32 mouse cellular contexts compared by ENCODE assay signal in genomic region chr19:20953874-20954273, GRCm38 (mm10). TPM values are rescaled to one million over a fixed set of nuclear protein-coding genes. Genes with fewer than 3 reads are reported as not detected.
"Had no signal": no experiment of that assay in that cellular context is flagged by ENCODE, and none has a peak within 500 bp of the region (broad histone marks: within the 10 kb centered on the region; RNA-seq: fewer than 3 reads in every experiment).

TSS of gene Tmc1 (minus strand) at chr19:20954202.

- H3K9ac ChIP-seq: embryonic facial prominence, embryonic 12.5 days; embryonic facial prominence, embryonic 13.5 days; embryonic facial prominence, embryonic 15.5 days; forebrain, embryonic 12.5 days; forebrain, embryonic 13.5 days; forebrain, embryonic 15.5 days; forebrain, postnatal 0 days had no signal

- H3K36me3 ChIP-seq: embryonic facial prominence, embryonic 10.5 days; embryonic facial prominence, embryonic 12.5 days; embryonic facial prominence, embryonic 13.5 days; embryonic facial prominence, embryonic 15.5 days; forebrain, embryonic 10.5 days; forebrain, embryonic 12.5 days; forebrain, embryonic 15.5 days had no signal

- H3K4me1 ChIP-seq: embryonic facial prominence, embryonic 10.5 days; embryonic facial prominence, embryonic 12.5 days; embryonic facial prominence, embryonic 13.5 days; embryonic facial prominence, embryonic 15.5 days; forebrain, embryonic 10.5 days; forebrain, embryonic 12.5 days; forebrain, embryonic 13.5 days; forebrain, embryonic 15.5 days had no signal

- DNase-seq: cerebellum, adult 9-10 months; cerebellum, adult 9-11 months; cerebellum, postnatal 10 days; cerebellum, postnatal 14 days; cerebellum, postnatal 25 days; cerebellum, postnatal 36 days; embryo, embryonic 11 days; forebrain, postnatal 0 days; gastrocnemius, adult 2 months; gastrocnemius, postnatal 10 days; gastrocnemius, postnatal 25 days; gastrocnemius, postnatal 36 days; heart, adult 11 months; heart, adult 18-20 months; heart, adult 2 months had no signal

- ATAC-seq: forebrain, embryonic 13.5 days; forebrain, embryonic 14.5 days; forebrain, embryonic 15.5 days; forebrain, embryonic 16.5 days; forebrain, postnatal 0 days had no signal

- H3K4me2 ChIP-seq: embryonic facial prominence, embryonic 12.5 days; embryonic facial prominence, embryonic 13.5 days; embryonic facial prominence, embryonic 15.5 days; forebrain, embryonic 12.5 days; forebrain, embryonic 13.5 days; forebrain, embryonic 15.5 days had no signal

- H3K27me3 ChIP-seq: embryonic facial prominence, embryonic 12.5 days; embryonic facial prominence, embryonic 13.5 days; embryonic facial prominence, embryonic 15.5 days; forebrain, embryonic 12.5 days; forebrain, embryonic 13.5 days; forebrain, embryonic 15.5 days had no signal

- H3K4me3 ChIP-seq: embryonic facial prominence, embryonic 10.5 days; embryonic facial prominence, embryonic 12.5 days; embryonic facial prominence, embryonic 13.5 days; embryonic facial prominence, embryonic 15.5 days; erythroblast, embryonic 14.5 days; forebrain, embryonic 10.5 days; forebrain, embryonic 12.5 days; forebrain, embryonic 13.5 days; forebrain, embryonic 15.5 days; gastrocnemius, adult 2 months; heart, adult 2 months had no signal

- H3K27ac ChIP-seq: embryonic facial prominence, embryonic 10.5 days; embryonic facial prominence, embryonic 12.5 days; embryonic facial prominence, embryonic 13.5 days; embryonic facial prominence, embryonic 15.5 days; forebrain, embryonic 10.5 days; forebrain, embryonic 12.5 days; forebrain, embryonic 13.5 days; forebrain, embryonic 15.5 days; gastrocnemius, adult 2 months; heart, adult 2 months had no signal

RNA-seq across cellular contexts. Expression of gene Tmc1, which starts in this region (rescaled TPM):
- total RNA-seq: common myeloid progenitor, adult 5-6 weeks; forebrain, postnatal 0 days; gastrocnemius, adult 18-20 months; gastrocnemius, adult 2 months; gastrocnemius, adult 8-10 months; gastrocnemius, postnatal 10 days; gastrocnemius, postnatal 25 days; gastrocnemius, postnatal 36 days; gastrocnemius, postnatal 4 days; granulocyte monocyte progenitor cell, adult 5-6 weeks; heart, adult 18-20 months; heart, adult 8-10 months had no signal
- polyA plus RNA-seq: erythroblast, embryonic 14.5 days; forebrain, embryonic 13.5 days; forebrain, embryonic 14.5 days; forebrain, embryonic 16.5 days; heart, adult 2 months had no signal
